Mouse (Mus musculus): ENCODE data around the gene Vamp9. TPM values are rescaled to one million over a fixed set of nuclear protein-coding genes. Genes with fewer than 3 reads are reported as not detected.

Vamp9 gene
- total and polyA plus RNA-seq, 3 experiments = not detected

DNA sequence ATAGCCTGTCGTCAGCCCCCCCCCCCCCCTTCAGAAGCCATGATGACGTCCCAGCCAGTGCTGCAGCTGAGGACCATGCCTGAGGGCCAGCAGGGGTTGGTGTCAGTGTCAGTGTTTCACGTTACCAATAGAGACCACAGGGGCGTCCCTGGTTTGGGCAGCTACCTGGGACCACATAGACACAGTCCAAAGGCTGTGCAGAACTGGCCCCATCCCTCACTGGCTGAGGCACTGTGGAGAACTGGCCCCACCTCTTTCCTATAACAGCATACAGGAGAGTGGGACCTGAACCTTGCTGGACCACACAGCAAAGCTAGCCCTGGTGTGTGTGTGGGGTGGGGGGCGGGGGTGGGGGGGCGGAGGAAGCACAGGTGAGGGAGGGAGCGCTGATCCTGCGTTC is 94.4 kb downstream of the Vamp9 start:
- DNase-seq (ENCODE audit: low read depth, low spot score) = no peak
- Histone ChIP-seq H3K36me3 (ENCODE audit: control insufficient read depth in 1 of 2, insufficient read depth in 2 of 2, low read length in 2 of 2) (peaks cover 0 to 8% of the 10 kb centered on the region in 2 experiments; a peak in 2 of 4 replicates), H3K27ac (ENCODE audit: control insufficient read depth, low read depth, low read length) (no peak overlapping the region), H3K4me3 (ENCODE audit: control insufficient read depth in 1 of 2, insufficient read depth in 1 of 2, low read depth in 2 of 2, low read length in 2 of 2) (no peak overlapping the region), H3K4me1 (ENCODE audit: control insufficient read depth in 1 of 2, insufficient read depth in 2 of 2, low read length in 2 of 2) (peaks cover 6 to 14% of the 10 kb centered on the region in 2 experiments), H3K79me2 (ENCODE audit: control insufficient read depth, insufficient read depth, low read length, poor library complexity) (no peaks in the 10 kb centered on the region), H3K9ac (ENCODE audit: control insufficient read depth, low read depth, low read length, poor library complexity, severe bottlenecking) (no peak overlapping the region), H3K9me3 (replicated peaks; ENCODE audit: insufficient read depth, low read length) (no peaks in the 10 kb centered on the region), H3K27me3 (ENCODE audit: control insufficient read depth in 1 of 2, insufficient read depth in 2 of 2, low read length in 2 of 2) (no peaks in the 10 kb centered on the region)
- TF ChIP-seq NELFE (IDR thresholded peaks at IDR 0.05; ENCODE audit: low read depth, low read length) = no peak
- no peak for TF ChIP-seq GABPA (IDR thresholded peaks at IDR 0.05; ENCODE audit: low read depth, low read length)
- TF ChIP-seq TAL1 (IDR thresholded peaks at IDR 0.05; ENCODE audit: low read length) = no peak
- TF ChIP-seq POLR2AphosphoS5 (IDR thresholded peaks at IDR 0.05; ENCODE audit: borderline replicate concordance, low read depth, low read length) = no peak
- TF ChIP-seq ZNF384 (IDR thresholded peaks at IDR 0.05; ENCODE audit: low read depth, low read length) = no peak
- TF ChIP-seq E2F4 (IDR thresholded peaks at IDR 0.05; ENCODE audit: borderline replicate concordance, low read depth, low read length) = no peak
- TF ChIP-seq BHLHE40 (IDR thresholded peaks at IDR 0.05; ENCODE audit: borderline replicate concordance, low read depth, low read length) = no peak
- TF ChIP-seq TCF12 (IDR thresholded peaks at IDR 0.05; ENCODE audit: low read depth, low read length) = no peak
- TF ChIP-seq CHD2 (IDR thresholded peaks at IDR 0.05; ENCODE audit: low read length) = no peak
- no peak for TF ChIP-seq UBTF (IDR thresholded peaks at IDR 0.05; ENCODE audit: borderline replicate concordance, insufficient read depth, low read depth, low read length)
- no peak for TF ChIP-seq CTCF (IDR thresholded peaks at IDR 0.05 in 2 of 3, conservative IDR thresholded peaks at IDR 0.05 in 1 of 3; ENCODE audit: control insufficient read depth in 1 of 3, insufficient read depth in 1 of 3, low read depth in 2 of 3, low read length in 3 of 3, poor library complexity in 1 of 3, severe bottlenecking in 1 of 3)
- no peak for TF ChIP-seq SIN3A (IDR thresholded peaks at IDR 0.05; ENCODE audit: low read length)
- TF ChIP-seq TBP (IDR thresholded peaks at IDR 0.05; ENCODE audit: low read depth, low read length) = no peak
- no peak for TF ChIP-seq RCOR1 (IDR thresholded peaks at IDR 0.05; ENCODE audit: low read depth, low read length)
- no peak for TF ChIP-seq ZKSCAN1 (IDR thresholded peaks at IDR 0.05; ENCODE audit: low read depth, low read length)
- TF ChIP-seq ZC3H11A (IDR thresholded peaks at IDR 0.05; ENCODE audit: low read depth, low read length) = no peak
- TF ChIP-seq CHD1 (IDR thresholded peaks at IDR 0.05; ENCODE audit: low read depth, low read length) = no peak
- no peak for TF ChIP-seq MYC (IDR thresholded peaks at IDR 0.05; ENCODE audit: low read depth, low read length)

Other genes with a start within 250 kb of the Vamp9 start
- gene Rasgef1b, start 177.2 kb upstream of the Vamp9 start, total RNA-seq (2012; rRNA removed) = not detected in 2 replicates
- not detected for gene Rasgef1b, start 177.2 kb upstream of the Vamp9 start, polyA plus RNA-seq (2012; ENCODE audit: insufficient read depth in 1 of 2, insufficient read length in 2 of 2, low read depth in 1 of 2, low replicate concordance in 2 of 2, missing spikeins in 1 of 2)
- gene Hnrnpd, start 72.7 kb downstream of the Vamp9 start, total RNA-seq (2012; rRNA removed) = 55.4 and 70.6 TPM in 2 replicates
- 100 to 1,000 TPM in 1 of 2 experiments, not detected in 1; 796 TPM for gene Hnrnpd, start 72.7 kb downstream of the Vamp9 start, polyA plus RNA-seq (2012; ENCODE audit: insufficient read depth in 1 of 2, insufficient read length in 2 of 2, low read depth in 1 of 2, low replicate concordance in 2 of 2, missing spikeins in 1 of 2)
- 1.0 and 1.1 TPM in 2 replicates for gene 4930524J08Rik, start 72.8 kb downstream of the Vamp9 start, total RNA-seq (2012; rRNA removed)
- gene 4930524J08Rik, start 72.8 kb downstream of the Vamp9 start, polyA plus RNA-seq (2012; ENCODE audit: insufficient read depth in 1 of 2, insufficient read length in 2 of 2, low read depth in 1 of 2, low replicate concordance in 2 of 2, missing spikeins in 1 of 2) = 1 to 10 TPM in 1 of 2 experiments, not detected in 1; 6.7 TPM
- 140 and 153 TPM in 2 replicates for gene Hnrnpdl, start 133.4 kb downstream of the Vamp9 start, total RNA-seq (2012; rRNA removed)
- 100 to 1,000 TPM in 1 of 2 experiments, not detected in 1; 239 TPM for gene Hnrnpdl, start 133.4 kb downstream of the Vamp9 start, polyA plus RNA-seq (2012; ENCODE audit: insufficient read depth in 1 of 2, insufficient read length in 2 of 2, low read depth in 1 of 2, low replicate concordance in 2 of 2, missing spikeins in 1 of 2)
- gene Enoph1, start 133.7 kb downstream of the Vamp9 start, total RNA-seq (2012; rRNA removed) = 78.7 and 83.3 TPM in 2 replicates
- 10 to 100 TPM in 1 of 2 experiments, not detected in 1; 89.0 TPM for gene Enoph1, start 133.7 kb downstream of the Vamp9 start, polyA plus RNA-seq (2012; ENCODE audit: insufficient read depth in 1 of 2, insufficient read length in 2 of 2, low read depth in 1 of 2, low replicate concordance in 2 of 2, missing spikeins in 1 of 2)